Mouse (Mus musculus) olfactory bulb, adult 2 months (tissue): Measurements from ENCODE around the gene Fam131c.

ENCODE experiments used
- CTCF ChIP-seq: fragments of 200-500 bp; IDR thresholded peaks from 2 replicates; pipeline ENCODE4 v1.5.1; 2012; ENCODE audit warnings: low read depth, mild to moderate bottlenecking, low read length, moderate library complexity; ENCODE audit not compliant: insufficient read depth
- POLR2A ChIP-seq: fragments of 200-500 bp; IDR thresholded peaks from 2 replicates; pipeline ENCODE4 v1.6.1; 2012; ENCODE audit warnings: mild to moderate bottlenecking, low read depth, low read length, moderate library complexity; ENCODE audit not compliant: insufficient read depth

DNA sequence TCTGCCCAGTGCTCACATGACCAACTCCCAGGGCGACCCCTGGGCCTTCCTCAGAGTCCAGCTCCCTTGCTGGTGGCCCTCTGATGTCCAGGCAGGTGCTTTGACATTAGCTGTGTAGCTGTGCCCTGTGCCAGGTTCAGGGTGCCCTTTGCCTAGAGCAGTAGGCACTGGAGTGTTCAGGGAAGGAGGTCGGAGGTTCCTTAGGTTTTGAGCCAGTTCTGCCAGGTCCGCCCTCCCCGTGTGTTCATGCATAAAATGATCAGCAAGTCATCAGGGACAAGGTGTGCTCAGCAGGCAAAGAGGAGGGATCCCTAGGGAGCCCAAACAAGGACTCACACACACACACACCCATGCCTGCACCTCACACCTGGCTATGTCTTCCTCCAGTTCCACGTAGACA is 15.0 kb upstream of the Fam131c start:
- TF ChIP-seq CTCF: no peak
- TF ChIP-seq POLR2A: no peak
